Mouse (Mus musculus): ENCODE data around the gene Rilp.

Gene Rilp

DNA sequence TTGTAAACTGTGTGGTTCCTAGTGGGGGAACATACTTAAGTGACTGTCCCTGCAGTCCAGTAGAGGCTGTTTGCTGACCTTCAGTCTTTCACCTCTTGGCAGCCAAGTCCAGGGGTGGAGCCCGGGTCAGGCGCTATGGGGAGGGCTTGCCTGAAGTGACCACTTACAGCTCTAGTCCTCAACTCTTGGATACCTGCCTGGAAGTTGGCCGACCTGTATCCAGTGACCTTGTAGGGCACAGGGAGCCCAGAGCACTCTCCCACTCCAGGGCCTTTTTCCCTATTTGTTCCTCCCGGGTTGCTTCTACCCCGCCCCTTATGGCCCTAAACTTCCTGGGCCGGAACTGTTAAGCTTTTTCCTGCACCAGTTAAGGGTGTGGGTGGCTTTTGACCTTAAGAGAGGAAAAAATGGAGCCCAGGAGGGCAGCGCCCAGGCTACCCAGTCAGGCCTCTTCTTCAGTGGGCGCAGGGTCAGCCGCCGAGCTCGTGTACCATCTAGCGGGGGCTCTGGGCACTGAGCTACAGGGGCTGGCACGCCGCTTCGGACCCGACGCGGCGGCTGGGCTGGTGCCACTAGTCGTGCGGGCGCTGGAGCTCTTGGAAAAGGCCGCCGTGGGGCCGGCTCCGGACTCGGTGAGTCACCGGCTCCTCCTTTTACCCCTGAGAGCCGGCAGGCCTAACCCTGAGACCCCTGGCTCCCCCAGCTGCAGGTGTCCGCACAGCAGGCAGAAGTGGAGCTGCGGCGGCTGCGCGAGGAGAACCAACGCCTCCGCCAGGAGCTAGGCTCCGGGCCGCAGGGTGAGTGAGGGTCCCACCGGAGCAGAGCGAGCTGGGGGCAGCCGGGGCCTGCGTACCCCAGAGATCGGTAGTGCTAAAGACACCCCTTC, at the start of gene Rilp:
TSS of gene Rilp (plus strand) at position 354 of the 886 bp plus-strand sequence.
- DNase-seq (ENCODE audit: low spot score) = no peak

DNA sequence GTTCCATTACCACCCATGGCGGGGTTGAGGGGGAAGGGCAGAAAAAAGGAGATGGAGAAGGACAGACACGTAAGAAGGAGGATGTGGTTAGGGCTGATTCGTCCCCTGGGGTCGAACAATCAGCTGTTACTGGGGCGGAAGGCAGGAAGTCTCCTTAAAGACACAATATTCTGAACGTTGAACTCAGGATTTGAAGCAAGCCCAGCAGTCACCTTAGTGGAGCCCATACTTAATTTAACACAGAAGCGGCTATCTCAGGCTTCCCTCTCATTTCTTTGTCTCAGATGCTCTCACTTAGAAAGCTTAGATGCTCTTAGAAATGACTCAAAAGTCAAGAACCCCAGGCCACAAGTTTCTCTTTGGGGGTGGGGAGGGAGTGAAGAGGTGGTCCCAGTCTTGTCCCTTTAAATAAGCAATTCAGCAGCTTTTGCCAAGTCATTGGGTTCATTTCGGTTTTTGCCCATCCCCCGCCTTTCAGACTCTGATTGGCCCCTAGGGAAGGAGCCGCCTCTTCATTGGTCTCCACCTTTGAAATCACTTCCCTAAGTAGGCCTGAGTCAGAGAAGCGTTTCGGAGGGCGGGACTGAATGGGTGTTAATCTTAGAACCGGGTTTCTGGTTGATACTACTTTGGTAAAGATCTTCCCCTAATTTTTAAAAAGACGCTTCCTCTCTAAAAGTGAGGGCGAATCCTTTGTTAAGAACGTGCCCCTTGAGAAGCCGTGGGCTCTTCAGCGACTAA, 49.6 kb upstream of the Rilp start:
- peak; percentile 83 for DNase-seq (ENCODE audit: low spot score)

DNA sequence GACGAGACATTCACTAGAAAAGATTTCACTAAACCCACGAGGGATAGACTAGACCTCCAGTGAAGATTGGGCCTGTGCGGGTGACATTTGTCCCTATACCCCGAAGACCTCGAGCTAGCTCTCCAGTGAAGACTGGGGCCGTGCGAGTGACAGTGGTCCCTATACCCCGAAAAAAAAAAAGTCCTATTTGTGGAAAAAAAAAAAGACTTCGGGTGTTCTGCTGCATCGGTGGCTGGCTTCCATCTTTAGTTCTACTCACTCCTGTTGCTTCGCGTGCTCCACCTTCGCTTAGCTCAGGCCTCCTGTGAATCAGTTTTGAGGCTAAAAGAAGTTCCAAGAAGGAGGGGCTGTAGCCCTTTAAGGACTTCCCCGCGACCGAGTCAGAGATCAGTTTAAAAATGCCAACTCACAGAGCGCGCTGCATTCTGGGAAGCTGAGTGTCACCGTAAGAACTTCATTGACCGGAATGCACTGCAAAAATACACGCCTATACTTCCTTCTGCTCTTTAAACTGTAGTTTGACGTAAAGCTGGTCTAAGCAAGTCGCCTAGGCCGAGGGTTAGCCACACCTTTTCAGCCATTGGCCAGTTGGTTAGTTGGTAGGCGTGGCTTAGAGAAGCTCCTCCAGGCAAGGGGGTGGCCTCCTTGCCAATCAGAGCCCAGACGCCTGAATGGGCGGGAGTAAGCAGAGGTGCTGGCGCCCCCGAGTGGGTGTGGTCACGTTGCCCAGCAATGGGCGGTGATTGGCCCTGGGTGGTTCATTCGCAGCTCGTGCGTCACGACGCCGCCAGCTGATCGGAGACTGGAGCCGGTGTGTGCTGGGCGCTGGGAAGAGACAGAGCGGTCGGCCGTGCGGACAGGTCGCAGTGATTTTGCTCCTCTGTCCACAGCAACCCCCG, 48.8 kb upstream of the Rilp start, which contains the start of gene Tlcd2:
TSS of gene Tlcd2 (plus strand) at position 872 of the 899 bp plus-strand sequence.
- peak; percentile 98 for DNase-seq (ENCODE audit: low spot score)

DNA sequence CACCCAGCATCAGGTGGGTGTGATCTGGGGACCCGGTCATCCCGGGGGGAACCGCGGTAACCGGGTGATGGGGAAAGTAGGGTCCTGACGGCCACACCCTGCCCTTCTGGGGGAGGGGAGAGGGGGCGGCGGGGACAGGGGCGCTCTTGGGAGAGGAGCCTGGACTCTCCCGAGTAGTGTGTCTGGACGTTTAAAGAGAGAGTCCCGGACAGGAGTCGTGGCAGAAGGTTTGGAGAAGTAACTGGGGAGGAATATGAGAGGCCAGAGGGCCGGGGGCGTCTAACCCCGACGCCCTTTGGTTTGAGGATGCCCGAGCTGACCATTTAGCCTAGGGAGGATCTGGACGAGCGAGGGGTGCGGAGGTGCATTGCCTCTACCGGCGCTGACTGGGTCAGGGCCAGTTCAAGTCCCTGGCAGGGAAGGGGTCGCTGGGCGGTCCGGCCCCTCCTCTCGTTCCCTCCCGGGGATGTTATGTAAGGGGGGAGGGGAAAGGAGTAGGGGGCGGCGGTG, 48.1 kb upstream of the Rilp start:
- DNase-seq (ENCODE audit: low spot score) = peak; percentile 23

DNA sequence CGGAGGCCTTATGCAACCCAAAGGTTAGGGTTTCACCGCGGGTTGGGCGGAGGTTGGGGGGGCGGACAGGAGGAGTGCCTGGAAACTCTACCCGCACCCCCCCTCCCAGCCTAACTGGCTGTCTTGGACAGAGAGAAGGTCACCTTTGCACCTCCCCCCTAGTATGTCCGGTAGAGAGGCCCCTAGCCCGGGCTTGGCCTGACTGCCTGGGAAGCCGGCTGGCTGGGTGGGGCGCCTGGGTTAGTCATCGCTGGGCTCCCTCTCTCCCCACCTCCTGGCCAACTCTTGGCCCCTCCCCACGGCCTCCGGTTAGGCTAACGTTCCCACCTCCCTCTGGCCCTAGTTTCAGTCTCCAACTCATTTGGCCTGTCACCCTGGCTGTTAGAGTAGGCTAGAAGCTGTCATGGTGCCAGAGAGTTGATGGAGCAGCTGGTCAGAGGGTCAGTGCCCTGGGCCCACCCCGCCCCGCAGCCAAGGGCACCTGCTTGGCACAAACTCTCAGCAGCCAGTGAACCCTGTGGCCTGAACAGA, 47.6 kb upstream of the Rilp start:
- DNase-seq (ENCODE audit: low spot score) = peak; percentile 59

DNA sequence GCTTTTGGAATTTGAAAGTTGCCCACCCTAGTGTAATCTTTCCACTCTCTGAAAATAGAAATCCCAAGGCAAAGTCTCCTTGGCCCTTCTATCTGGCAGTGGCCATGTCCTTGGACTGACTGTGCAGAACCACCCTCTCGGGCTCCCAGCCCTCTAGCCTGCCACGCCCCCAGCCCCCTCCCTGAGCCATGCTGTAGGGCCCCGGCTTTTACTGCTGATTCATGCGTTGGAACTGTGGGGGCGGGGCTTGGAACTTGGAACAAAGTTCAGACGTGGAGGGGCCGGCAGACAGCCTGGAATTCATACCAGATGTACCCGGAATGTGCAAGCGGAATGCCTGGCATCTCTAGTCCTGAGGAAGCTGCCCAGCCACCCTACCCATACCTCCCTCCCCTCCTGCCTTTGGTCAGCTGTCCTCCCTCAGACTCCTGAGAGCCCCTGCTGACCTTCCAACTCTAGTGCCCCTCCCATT, 47.0 kb upstream of the Rilp start:
- peak; percentile 67 for DNase-seq (ENCODE audit: low spot score)

DNA sequence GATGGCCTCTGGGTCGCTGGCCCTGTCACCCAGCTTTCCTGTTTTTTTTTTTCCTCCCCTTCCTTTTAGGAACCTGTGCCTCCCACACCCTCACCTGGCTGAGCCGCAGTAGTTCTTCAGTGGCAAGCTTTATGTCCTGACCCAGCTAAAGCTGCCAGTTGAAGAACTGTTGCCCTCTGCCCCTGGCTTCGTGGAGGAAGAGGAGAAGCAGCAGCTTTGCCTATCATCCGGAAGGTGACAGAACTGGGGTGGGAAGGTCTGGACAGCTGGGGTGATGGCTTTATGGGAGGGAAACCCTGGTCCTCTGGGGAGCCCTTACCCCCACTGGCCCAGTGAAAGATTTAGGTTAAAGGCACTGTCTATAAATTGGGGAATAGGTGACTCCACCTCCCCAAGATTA, 46.3 kb upstream of the Rilp start:
- DNase-seq (ENCODE audit: low spot score) = no peak

DNA sequence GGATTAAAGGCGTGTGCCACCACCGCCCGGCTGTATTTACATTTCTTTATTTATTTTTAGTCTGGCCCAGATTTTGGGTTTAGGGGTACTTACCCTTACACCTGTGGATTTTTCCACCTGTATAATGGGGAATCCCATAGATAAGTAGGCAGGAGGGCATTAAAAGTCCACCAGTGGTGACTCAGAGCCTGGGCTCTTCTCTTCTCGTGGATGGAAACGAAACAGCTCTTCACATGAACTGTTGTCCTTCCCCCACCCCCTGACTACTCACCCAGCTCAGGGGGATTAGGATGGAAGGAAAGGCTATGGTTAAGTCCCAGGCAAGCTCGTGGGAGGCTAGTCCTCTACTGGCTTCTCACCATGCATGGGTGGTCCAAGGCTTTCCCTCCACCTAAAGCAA, 45.5 kb upstream of the Rilp start:
- no peak for DNase-seq (ENCODE audit: low spot score)

DNA sequence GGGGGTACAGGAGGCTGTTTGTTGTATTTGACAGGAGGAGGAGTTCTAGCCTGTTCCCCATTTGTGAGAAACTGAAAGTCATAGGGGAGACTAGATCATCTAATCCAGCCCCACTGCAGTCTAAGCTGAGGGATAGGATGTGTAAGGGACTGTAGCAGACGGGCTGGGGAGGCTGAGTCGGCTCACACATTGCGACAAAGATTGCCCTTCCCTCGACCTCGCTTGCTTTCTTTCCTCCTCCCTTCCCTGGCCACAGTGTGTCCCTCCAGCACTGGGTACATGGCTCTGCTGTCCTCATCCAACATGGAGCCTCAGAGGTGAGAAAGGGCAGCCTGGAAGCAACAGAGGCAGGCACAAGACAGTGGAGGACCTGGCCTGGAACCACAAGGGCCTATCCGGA, 44.8 kb upstream of the Rilp start:
- no peak for DNase-seq (ENCODE audit: low spot score)

DNA sequence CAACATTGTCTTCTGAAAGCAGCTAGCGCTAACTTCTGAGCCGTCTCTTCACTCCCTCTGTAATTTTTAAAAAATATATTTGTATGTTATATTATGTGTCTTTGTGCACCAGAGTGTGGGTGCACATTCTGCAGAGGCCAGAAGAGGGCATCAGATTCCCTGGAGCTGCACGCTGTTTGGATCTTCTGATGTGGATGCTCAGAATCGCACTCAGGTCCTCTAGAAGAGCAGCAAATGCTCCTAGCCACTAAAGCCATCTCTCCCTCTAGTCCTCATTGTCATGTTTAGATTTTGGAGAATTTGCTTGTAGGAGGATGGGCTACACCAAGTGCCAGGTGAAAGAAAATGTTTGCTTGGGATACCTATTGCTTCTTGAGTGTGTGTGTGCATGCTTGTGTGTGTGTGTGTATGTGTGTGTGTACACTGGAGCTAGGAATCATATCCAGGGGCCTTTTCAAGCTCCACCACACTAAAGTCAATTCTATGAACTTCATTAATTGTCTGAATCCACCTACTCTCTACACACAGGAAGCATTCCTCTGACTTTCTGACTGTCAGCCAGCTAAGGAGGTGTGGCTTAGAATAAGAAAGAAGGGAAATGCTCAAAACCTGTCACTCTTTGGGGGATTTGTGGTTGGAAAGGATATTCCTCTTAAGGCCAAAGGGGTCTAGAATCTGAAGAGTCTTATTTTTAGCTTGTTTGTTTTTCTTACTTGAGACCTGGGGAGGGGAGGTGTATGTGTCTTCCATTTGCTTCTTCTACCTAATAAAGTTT, 43.0 kb upstream of the Rilp start:
- DNase-seq (ENCODE audit: low spot score) = no peak

DNA sequence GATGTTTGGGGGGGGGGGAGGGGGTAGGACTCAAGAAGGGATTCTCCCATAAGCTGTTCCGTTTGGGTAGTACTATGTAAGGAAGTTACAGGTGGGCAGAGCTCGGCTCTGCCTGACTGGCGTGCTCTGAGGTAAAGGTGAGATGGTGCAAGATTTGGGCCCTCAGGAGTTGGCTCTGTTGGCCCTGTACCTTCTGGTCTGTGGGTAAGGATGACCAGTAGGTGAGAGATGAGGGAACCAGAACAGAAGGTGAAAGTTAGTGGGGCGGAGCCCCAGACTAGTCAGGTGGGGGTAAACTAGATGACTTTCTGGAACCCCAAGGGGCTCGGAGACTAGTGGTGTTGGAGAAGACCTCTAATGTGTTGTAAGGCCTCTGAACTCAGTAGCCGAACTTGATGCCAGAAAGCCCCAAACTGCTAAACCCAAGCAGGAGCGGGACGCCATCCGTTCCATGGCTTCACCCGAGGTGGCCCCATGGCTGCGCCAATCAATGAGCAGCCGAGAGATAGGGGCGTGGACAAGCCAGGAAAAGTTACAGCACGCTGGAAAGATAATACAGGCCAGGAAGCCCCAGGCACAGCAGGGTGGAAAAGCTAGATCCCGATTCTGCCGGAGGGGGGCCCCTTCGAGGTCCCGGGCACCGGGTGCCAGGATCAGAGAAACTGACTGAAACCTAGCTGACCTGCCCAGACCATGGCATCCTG, 42.2 kb upstream of the Rilp start:
- DNase-seq (ENCODE audit: low spot score) = no peak

DNA sequence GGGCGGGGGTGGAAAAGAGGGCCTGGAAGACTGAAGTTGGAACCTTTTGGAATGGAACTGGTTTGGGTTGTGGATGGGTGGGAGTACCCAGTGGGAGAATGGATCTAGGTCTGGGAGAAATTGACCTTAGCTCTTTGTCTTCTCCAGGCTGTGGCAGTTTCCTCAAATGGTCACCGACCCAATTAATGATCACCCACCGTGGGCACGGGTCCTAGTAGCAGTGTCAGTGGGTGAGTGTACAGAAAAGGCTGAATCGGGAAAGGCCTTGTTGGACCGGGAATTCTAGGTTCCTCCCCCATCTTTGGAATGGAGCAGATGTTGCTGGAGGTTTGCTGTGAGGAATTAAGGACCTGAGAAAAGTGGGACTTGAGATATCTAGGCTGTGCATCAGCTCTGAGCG, 41.5 kb upstream of the Rilp start:
- DNase-seq (ENCODE audit: low spot score) = no peak

DNA sequence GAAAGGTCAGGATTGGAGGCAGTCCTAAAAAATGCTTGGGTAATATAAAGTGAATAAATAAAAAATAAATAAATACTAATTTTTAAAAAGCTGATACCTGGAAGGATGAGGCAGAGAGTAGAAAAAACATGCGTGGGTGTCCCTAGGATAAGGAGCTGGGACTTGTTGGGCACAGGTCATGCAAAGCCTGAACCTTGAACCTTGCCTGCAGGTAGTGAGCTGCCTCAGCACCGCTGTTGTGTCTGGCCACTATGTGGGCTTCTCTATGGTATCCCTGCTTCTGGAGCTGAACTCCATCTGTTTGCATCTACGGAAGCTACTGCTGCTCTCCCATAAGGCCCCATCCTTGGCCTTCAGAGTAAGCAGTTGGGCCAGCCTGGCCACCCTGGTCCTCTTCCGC, 40.6 kb upstream of the Rilp start:
- DNase-seq (ENCODE audit: low spot score) = no peak

DNA sequence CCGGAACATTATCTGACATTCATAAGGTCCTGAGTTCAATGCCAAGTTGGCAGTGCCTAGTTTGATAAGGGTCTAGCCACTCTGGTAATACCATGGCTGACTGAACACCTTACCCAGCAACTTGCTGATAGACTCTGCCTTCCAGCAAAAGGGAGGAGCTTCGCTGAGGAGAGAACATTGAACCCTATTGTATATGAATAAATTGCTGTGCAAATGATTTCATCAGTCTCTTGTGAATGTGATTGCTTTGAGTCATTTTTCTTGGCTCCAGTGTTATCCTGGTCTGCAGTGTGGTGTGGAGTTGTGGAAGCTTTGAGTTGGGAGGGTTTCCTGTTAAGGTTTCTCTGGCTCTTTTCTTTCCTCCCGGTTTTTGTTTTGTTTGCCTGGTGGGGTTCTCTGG, 39.2 kb upstream of the Rilp start:
- DNase-seq (ENCODE audit: low spot score) = no peak

DNA sequence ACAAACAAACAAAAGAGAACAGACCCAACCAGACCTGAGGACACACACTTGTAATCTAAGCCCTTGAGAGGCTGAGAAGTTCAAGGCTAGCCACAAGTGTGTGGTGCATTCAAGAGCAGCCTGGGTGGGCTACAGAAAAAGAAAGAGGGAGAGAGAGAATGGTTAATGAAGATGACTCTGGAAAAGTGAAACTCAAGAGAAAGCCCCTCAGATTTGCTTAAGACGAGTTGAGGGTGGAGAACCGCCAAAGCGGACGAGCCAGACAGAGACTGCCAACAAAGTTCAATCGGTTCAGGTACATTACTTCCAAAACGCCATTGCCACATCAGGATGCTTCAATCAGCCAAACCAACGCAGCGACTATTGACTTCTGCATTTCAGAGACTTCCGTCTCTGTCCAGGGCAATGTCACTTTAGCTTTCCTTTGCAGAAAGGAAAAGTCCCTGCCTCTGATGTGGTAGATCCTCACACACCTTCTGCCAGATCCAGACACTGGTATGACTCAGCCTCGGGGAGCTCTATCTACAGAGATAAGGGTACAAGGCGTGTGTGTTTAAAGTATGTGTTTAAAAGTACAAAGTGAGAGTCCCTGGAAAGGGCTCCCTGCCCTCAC, 37.3 kb upstream of the Rilp start:
- DNase-seq (ENCODE audit: low spot score) = no peak

DNA sequence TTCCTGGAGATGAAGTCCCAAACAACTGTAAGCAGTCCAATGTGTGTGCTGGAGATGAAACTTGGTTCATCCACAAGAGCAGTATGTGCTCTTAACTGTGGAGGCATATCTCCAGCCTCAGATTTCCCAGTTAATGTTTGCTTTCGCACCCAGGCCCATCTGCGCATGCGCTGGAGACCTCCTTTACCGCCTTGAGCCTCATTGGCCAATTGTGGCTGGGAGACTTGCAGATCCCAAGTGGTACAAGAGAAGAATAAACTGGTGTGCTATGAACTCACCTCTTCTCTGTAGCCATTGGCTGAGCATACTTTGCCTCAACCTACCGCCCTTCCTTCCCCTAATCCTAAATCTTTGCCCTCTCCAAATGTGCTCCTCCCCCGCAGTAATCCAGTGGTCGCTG, 36.5 kb upstream of the Rilp start:
- no peak for DNase-seq (ENCODE audit: low spot score)

DNA sequence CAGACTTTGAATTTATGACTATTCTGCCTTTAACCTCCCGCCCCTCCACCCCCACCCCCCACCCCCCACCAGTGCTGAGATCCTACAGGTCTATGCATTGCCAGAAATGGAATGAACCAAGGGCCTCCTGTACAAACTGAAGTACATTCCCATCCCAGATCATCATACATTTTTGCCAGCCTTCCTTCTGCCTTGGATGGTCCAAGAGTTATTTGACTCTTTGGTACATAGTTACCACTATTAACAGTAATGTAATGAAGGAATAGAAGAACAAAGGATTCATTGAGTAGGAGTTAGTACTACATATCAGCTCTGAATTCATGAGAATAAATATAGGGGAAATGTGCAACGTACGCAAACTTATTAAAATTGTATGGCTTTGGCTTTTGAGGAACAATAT, 23.7 kb upstream of the Rilp start:
- DNase-seq (ENCODE audit: low spot score) = no peak

DNA sequence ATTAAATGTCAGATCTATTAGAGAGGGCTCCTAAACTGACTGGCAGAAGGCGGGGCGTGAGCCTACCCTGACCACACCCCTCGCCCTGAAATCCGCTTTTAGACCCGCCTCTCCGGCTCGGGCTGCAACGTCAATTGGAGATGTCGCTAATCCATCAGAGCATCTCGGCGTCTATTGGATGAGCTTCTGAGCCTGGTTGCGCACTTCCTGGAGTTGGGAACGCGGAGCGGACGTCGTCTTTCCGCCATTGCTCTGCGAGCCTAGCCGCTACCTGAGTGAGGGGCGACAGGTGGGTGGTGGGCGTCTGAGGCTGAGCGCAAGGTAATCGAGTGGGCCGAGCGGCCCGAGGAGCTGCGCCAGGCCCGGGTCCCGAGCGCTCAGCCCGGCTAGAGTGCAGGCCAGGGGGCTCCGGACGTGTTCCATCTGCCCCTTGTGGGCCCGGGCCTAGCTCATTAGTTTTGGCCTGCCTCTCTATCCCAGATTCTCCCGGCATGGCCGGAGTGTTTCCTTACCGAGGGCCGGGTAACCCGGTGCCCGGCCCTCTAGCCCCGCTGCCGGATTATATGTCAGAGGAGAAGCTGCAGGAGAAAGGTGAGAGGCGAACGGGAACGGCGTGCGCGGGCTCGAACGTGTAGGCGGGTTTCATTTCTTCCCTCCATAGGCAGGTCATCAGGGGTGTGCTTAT, 23.2 kb upstream of the Rilp start, which contains the start of gene Prpf8:
TSS of gene Prpf8 (plus strand) at position 216 of the 685 bp plus-strand sequence.
- DNase-seq (ENCODE audit: low spot score) = peak; percentile 95

DNA sequence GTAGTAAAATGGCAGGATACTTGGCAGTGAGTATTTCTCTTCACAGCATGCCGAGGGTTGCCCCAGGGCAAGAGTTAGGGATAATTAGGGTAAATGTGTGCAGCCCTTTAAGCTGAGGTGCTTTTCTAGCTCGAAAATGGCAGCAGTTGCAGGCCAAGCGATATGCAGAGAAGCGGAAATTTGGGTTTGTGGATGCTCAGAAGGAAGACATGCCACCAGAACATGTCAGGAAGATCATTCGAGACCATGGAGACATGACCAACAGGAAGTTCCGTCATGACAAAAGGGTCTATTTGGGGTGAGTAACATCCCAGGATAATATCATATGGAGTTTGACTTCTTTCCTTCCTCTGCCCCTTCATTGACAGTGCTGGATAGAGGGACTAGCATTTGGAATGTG, 22.4 kb upstream of the Rilp start:
- no peak for DNase-seq (ENCODE audit: low spot score)

Measured in spleen, adult 12 weeks (tissue).